Mouse (Mus musculus): ENCODE results near the gene Gm49336.

DNA sequence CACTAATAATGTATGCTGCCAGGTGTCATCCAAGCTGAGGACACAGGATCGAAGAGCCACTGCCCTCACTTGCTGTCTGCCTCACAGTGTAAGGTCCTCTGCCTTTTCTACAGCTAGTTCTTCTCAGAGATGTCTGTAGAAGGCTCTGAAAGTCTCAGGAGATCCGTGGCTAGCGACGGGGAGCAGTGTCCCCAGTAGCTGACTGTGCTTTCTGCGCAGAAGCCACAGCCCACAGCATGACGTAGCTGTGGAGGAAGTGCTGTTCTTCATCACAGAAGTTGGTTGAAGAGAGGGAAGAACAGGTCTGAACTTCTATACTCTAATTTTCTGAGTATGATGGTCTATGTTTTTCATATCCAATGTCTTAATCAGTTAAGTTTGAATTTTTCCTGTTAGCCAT, 18.0 kb upstream of the Gm49336 start:
- TF ChIP-seq CTCF (conservative IDR thresholded peaks at IDR 0.05; ENCODE audit: insufficient read depth, insufficient read length, low read depth, low read length) (no peak), POLR2A (IDR thresholded peaks at IDR 0.05; ENCODE audit: low read depth, low read length) (no peak)

Data from kidney, adult 2 months (tissue).